Mouse (Mus musculus): ENCODE measurements around the gene Prima1.

GRCm38 (mm10) chr12:103192996-103193395, 49.0 kb downstream of the Prima1 start:
- TF ChIP-seq CTCF (IDR thresholded peaks at IDR 0.05; ENCODE audit: extremely low read depth, insufficient read depth, low read length) (no peak), POLR2A (IDR thresholded peaks at IDR 0.05; ENCODE audit: extremely low read depth, insufficient read depth, low read length) (no peak)
